ENCODE assay signal across 8 mouse cellular contexts in genomic region chr2:103982250-103982649, GRCm38 (mm10). TPM values are rescaled to one million over a fixed set of nuclear protein-coding genes. Genes with fewer than 3 reads are reported as not detected.
DNase-seq lines count a peak whose midpoint lies in the region; ATAC-seq and TF ChIP-seq lines count a peak whose summit lies in the region.

No protein-coding gene starts in this region.

- no peak overlapping the region for H3K4me2 ChIP-seq in heart, embryonic 11.5 days
- no peak overlapping the region for H3K4me2 ChIP-seq in limb, embryonic 14.5 days (replicated peaks; ENCODE audit: low read depth, low read length, severe bottlenecking)
- H3K4me2 ChIP-seq in midbrain, postnatal 0 days (ENCODE audit: low read depth, low read length, poor library complexity, severe bottlenecking) = no peak overlapping the region
- H3K4me2 ChIP-seq in stomach, embryonic 14.5 days (replicated peaks; ENCODE audit: low read depth, low read length) = no peak overlapping the region

- no peaks in the 10 kb centered on the region for H3K9me3 ChIP-seq in heart, embryonic 11.5 days (replicated peaks; ENCODE audit: control insufficient read depth, low read length)
- H3K9me3 ChIP-seq in limb, embryonic 14.5 days (ENCODE audit: control insufficient read depth, low read length) = no peaks in the 10 kb centered on the region
- no peaks in the 10 kb centered on the region for H3K9me3 ChIP-seq in midbrain, postnatal 0 days (ENCODE audit: low read length)
- no peaks in the 10 kb centered on the region for H3K9me3 ChIP-seq in stomach, embryonic 14.5 days (ENCODE audit: control insufficient read depth, low read depth, low read length)

- H3K36me3 ChIP-seq in heart, embryonic 11.5 days (ENCODE audit: control insufficient read depth, insufficient read depth, low read length) = peaks cover 4% of the 10 kb centered on the region; the same call in 1 of the 2 replicates
- no peaks in the 10 kb centered on the region for H3K36me3 ChIP-seq in limb, embryonic 14.5 days (ENCODE audit: control insufficient read depth, insufficient read depth, low read length)
- H3K36me3 ChIP-seq in midbrain, postnatal 0 days (ENCODE audit: insufficient read depth, low read length) = no peaks in the 10 kb centered on the region
- H3K36me3 ChIP-seq in stomach, embryonic 14.5 days (ENCODE audit: control insufficient read depth, insufficient read depth, low read length) = no peaks in the 10 kb centered on the region

- no peak overlapping the region for H3K9ac ChIP-seq in heart, embryonic 11.5 days (ENCODE audit: low read depth, low read length)
- no peak overlapping the region for H3K9ac ChIP-seq in limb, embryonic 14.5 days (ENCODE audit: low read depth, low read length, severe bottlenecking)
- no peak overlapping the region for H3K9ac ChIP-seq in midbrain, postnatal 0 days (replicated peaks; ENCODE audit: low read length, poor library complexity, severe bottlenecking)
- no peak overlapping the region for H3K9ac ChIP-seq in stomach, embryonic 14.5 days (replicated peaks; ENCODE audit: low read depth, low read length)

- TF ChIP-seq POLR2A in limb, embryonic 14.5 days (IDR thresholded peaks at IDR 0.05; ENCODE audit: borderline replicate concordance, extremely low read depth, insufficient read depth, insufficient read length) = no peak

- peaks cover 5% of the 10 kb centered on the region; the same call in 1 of the 2 replicates for H3K27me3 ChIP-seq in heart, embryonic 11.5 days (ENCODE audit: control insufficient read depth, insufficient read depth, low read length)
- no peaks in the 10 kb centered on the region for H3K27me3 ChIP-seq in limb, embryonic 14.5 days (ENCODE audit: control insufficient read depth, insufficient read depth, low read length)
- no peaks in the 10 kb centered on the region for H3K27me3 ChIP-seq in midbrain, postnatal 0 days (ENCODE audit: insufficient read depth, low read length)
- no peaks in the 10 kb centered on the region for H3K27me3 ChIP-seq in stomach, embryonic 14.5 days (ENCODE audit: control insufficient read depth, insufficient read depth, low read length)

- ATAC-seq in heart, embryonic 11.5 days (replicated peaks; ENCODE audit: insufficient number of reproducible peaks, low FRiP score, low TSS enrichment) = no peak
- ATAC-seq in limb, embryonic 14.5 days (ENCODE audit: low FRiP score, low read depth) = peak; percentile 84
- peak; percentile 76; the same call in 1 of the 2 replicates for ATAC-seq in midbrain, postnatal 0 days (ENCODE audit: low FRiP score)
- 0 out of 2 replicates have a peak, but pooled peaks have one; percentile 46 for ATAC-seq in stomach, embryonic 14.5 days (ENCODE audit: insufficient number of reproducible peaks, insufficient read depth, low FRiP score, low read depth)

- peak; percentile 80 to 93 for DNase-seq in heart, adult 18-20 months
- DNase-seq in cerebellum, postnatal 4 days (ENCODE audit: low spot score in 2 of 2) = peak; percentile 84
- peak; percentile 31 to 44 for DNase-seq in gastrocnemius, adult 8-10 months (ENCODE audit: low spot score in 2 of 2)
- DNase-seq in kidney, adult 18-20 months = peak; percentile 74
- DNase-seq in limb, embryonic 14.5 days (ENCODE audit: low spot score) = peak; percentile 74
- peak; percentile 88 for DNase-seq in midbrain, postnatal 0 days (ENCODE audit: low spot score)

- no peak overlapping the region for H3K4me3 ChIP-seq in heart, embryonic 11.5 days (ENCODE audit: low read depth, low read length)
- H3K4me3 ChIP-seq in limb, embryonic 14.5 days (replicated peaks; ENCODE audit: low read length) = no peak overlapping the region
- H3K4me3 ChIP-seq in midbrain, postnatal 0 days (ENCODE audit: low read depth, low read length) = no peak overlapping the region
- no peak overlapping the region for H3K4me3 ChIP-seq in stomach, embryonic 14.5 days (ENCODE audit: low read depth, low read length)

- H3K4me1 ChIP-seq in heart, embryonic 11.5 days (ENCODE audit: control insufficient read depth, insufficient read depth, low read length) = no peaks in the 10 kb centered on the region
- H3K4me1 ChIP-seq in limb, embryonic 14.5 days (ENCODE audit: control insufficient read depth, insufficient read depth, low read length) = 0 out of 2 replicates have a peak, but pooled peaks cover 2% of the 10 kb centered on the region
- no peaks in the 10 kb centered on the region for H3K4me1 ChIP-seq in midbrain, postnatal 0 days (ENCODE audit: insufficient read depth, low read length)
- no peaks in the 10 kb centered on the region for H3K4me1 ChIP-seq in stomach, embryonic 14.5 days (ENCODE audit: control insufficient read depth, insufficient read depth, low read length)

- no peak overlapping the region for H3K27ac ChIP-seq in heart, embryonic 11.5 days (ENCODE audit: low read depth, low read length)
- H3K27ac ChIP-seq in limb, embryonic 14.5 days (replicated peaks; ENCODE audit: low read depth, low read length) = no peak overlapping the region
- H3K27ac ChIP-seq in midbrain, postnatal 0 days (ENCODE audit: low read depth, low read length) = no peak overlapping the region
- H3K27ac ChIP-seq in stomach, embryonic 14.5 days (ENCODE audit: low read length) = no peak overlapping the region

- TF ChIP-seq CTCF in midbrain, postnatal 0 days (IDR thresholded peaks at IDR 0.05) = peak; percentile 93

- 9% methylated on average over 5 of the region's 5 CpGs for whole genome bisulfite sequencing in heart, embryonic 11.5 days (ENCODE audit: insufficient replicate concordance)
- WGBS in limb, embryonic 14.5 days = 5% methylated on average over 5 of the region's 5 CpGs
- WGBS in midbrain, postnatal 0 days = 8% methylated on average over 5 of the region's 5 CpGs
- WGBS in stomach, embryonic 14.5 days = 7% methylated on average over 5 of the region's 5 CpGs

RNA-seq across cellular contexts. Expression of gene Lmo2, which starts 24.5 kb away (rescaled TPM):
- total RNA-seq in heart, adult 18-20 months (2021) = 10 to 100 TPM; 21.6 to 26.0 TPM
- 27.9 TPM in 2 replicates for polyA plus RNA-seq in heart, embryonic 11.5 days (2014; fragmentation: Nextera tagmentation; extraction: Ambion mirVana)
- 1 to 10 TPM; 3.4 to 9.1 (median 4.6) TPM for total RNA-seq in gastrocnemius, adult 8-10 months (2022)
- 17.8 and 18.1 TPM in 2 replicates for polyA plus RNA-seq in limb, embryonic 14.5 days (2012; rRNA removed)
- 17.8 and 19.4 TPM in 2 replicates for polyA plus RNA-seq in limb, embryonic 14.5 days (2014; fragmentation: Nextera tagmentation; extraction: Ambion mirVana)
- total RNA-seq in midbrain, postnatal 0 days (2014; rRNA removed) = 16.1 and 22.2 TPM in 2 replicates
- 22.9 and 23.4 TPM in 2 replicates for polyA plus RNA-seq in midbrain, postnatal 0 days (2015; fragmentation: Nextera tagmentation; extraction: Ambion mirVana)
- 14.8 and 15.0 TPM in 2 replicates for polyA plus RNA-seq in stomach, embryonic 14.5 days (2014; fragmentation: Nextera tagmentation; extraction: Ambion mirVana)

RNA-seq across cellular contexts. Expression of gene Fbxo3, which starts 45.3 kb away (rescaled TPM):
- total RNA-seq in heart, adult 18-20 months (2021) = 10 to 100 TPM; 47.4 to 48.9 TPM
- polyA plus RNA-seq in heart, embryonic 11.5 days (2014; fragmentation: Nextera tagmentation; extraction: Ambion mirVana) = 43.2 and 46.8 TPM in 2 replicates
- total RNA-seq in gastrocnemius, adult 8-10 months (2022) = 10 to 100 TPM; 46.4 to 51.8 (median 49.5) TPM
- 35.9 and 40.1 TPM in 2 replicates for polyA plus RNA-seq in limb, embryonic 14.5 days (2012; rRNA removed)
- polyA plus RNA-seq in limb, embryonic 14.5 days (2014; fragmentation: Nextera tagmentation; extraction: Ambion mirVana) = 47.6 and 52.0 TPM in 2 replicates
- 73.2 and 87.3 TPM in 2 replicates for total RNA-seq in midbrain, postnatal 0 days (2014; rRNA removed)
- 69.3 and 71.7 TPM in 2 replicates for polyA plus RNA-seq in midbrain, postnatal 0 days (2015; fragmentation: Nextera tagmentation; extraction: Ambion mirVana)
- polyA plus RNA-seq in stomach, embryonic 14.5 days (2014; fragmentation: Nextera tagmentation; extraction: Ambion mirVana) = 60.1 and 63.2 TPM in 2 replicates

RNA-seq across cellular contexts. Expression of gene 4931422A03Rik, which starts 45.9 kb away (rescaled TPM):
- total RNA-seq in heart, adult 18-20 months (2021) = not detected
- 1.1 and 2.2 TPM in 2 replicates for polyA plus RNA-seq in heart, embryonic 11.5 days (2014; fragmentation: Nextera tagmentation; extraction: Ambion mirVana)
- total RNA-seq in gastrocnemius, adult 8-10 months (2022) = not detected
- polyA plus RNA-seq in limb, embryonic 14.5 days (2012; rRNA removed) = not detected in 2 replicates
- polyA plus RNA-seq in limb, embryonic 14.5 days (2014; fragmentation: Nextera tagmentation; extraction: Ambion mirVana) = 2.3 and 3.1 TPM in 2 replicates
- not detected in 2 replicates for total RNA-seq in midbrain, postnatal 0 days (2014; rRNA removed)
- polyA plus RNA-seq in midbrain, postnatal 0 days (2015; fragmentation: Nextera tagmentation; extraction: Ambion mirVana) = 2.2 and 2.8 TPM in 2 replicates
- 1.9 and 3.7 TPM in 2 replicates for polyA plus RNA-seq in stomach, embryonic 14.5 days (2014; fragmentation: Nextera tagmentation; extraction: Ambion mirVana)

Comparison
In these comparisons a context has a peak if more than half of its experiments do, and no peak if none do; other contexts are left out.
1. DNase-seq: peak in every context shown above with its lines; median percentile 88 in midbrain, postnatal 0 days; 86 in heart, adult 18-20 months; 84 in cerebellum, postnatal 4 days; 74 in kidney, adult 18-20 months; 74 in limb, embryonic 14.5 days; 38 in gastrocnemius, adult 8-10 months.